Mouse (Mus musculus): ENCODE measurements around the gene 4930447C04Rik. TPM values are rescaled to one million over a fixed set of nuclear protein-coding genes. Genes with fewer than 3 reads are reported as not detected.

Gene 4930447C04Rik
- polyA plus RNA-seq, 1 experiment from 2014 or later: 1.6 TPM

GRCm38 (mm10) chr12:72831711-72832432 is 108.7 kb downstream of the 4930447C04Rik start:
- H3K36me3 ChIP-seq: no peaks in the 10 kb centered on the region
- 0 out of 2 replicates have a peak, but pooled peaks have one; percentile 52 for ATAC-seq (ENCODE audit: insufficient read depth, low FRiP score, low read depth)
- H3K9ac ChIP-seq: no peak overlapping the region
- H3K27me3 ChIP-seq (replicated peaks): no peaks in the 10 kb centered on the region
- H3K27ac ChIP-seq: no peak overlapping the region
- peak overlapping the region; percentile 69 for H3K4me2 ChIP-seq
- peaks cover 6% of the 10 kb centered on the region for H3K4me1 ChIP-seq
- 6% methylated on average over 42 of the region's 42 CpGs for WGBS
- H3K9me3 ChIP-seq: no peaks in the 10 kb centered on the region
- peak overlapping the region; percentile 33 for H3K4me3 ChIP-seq (replicated peaks)

Other genes with a start within 250 kb of the 4930447C04Rik start
- gene Ppm1a, start 183.3 kb downstream of the 4930447C04Rik start, polyA plus RNA-seq (2015; fragmentation: Nextera tagmentation; extraction: Ambion mirVana): 50.9 and 51.9 TPM in 2 replicates
- not detected in 2 replicates for gene Six6, start 882 bp downstream of the 4930447C04Rik start, polyA plus RNA-seq (2015; fragmentation: Nextera tagmentation; extraction: Ambion mirVana)
- 0.08 and 0.72 TPM in 2 replicates for gene Six1, start 113.1 kb upstream of the 4930447C04Rik start, polyA plus RNA-seq (2015; fragmentation: Nextera tagmentation; extraction: Ambion mirVana)
- gene Six4, start 172.7 kb upstream of the 4930447C04Rik start, polyA plus RNA-seq (2015; fragmentation: Nextera tagmentation; extraction: Ambion mirVana): 0.74 and 0.90 TPM in 2 replicates
- gene Mnat1, start 182.9 kb upstream of the 4930447C04Rik start, polyA plus RNA-seq (2015; fragmentation: Nextera tagmentation; extraction: Ambion mirVana): 24.2 and 26.7 TPM in 2 replicates